Mouse (Mus musculus) heart, postnatal 0 days (tissue): ENCODE results near the gene Evx1.

Source experiments
- CTCF ChIP-seq: IDR thresholded peaks from 2 replicates; pipeline ENCODE4 v1.5.1; 2016; ENCODE audit warnings: antibody characterized with exemption, control low read depth, low read depth
- EP300 ChIP-seq: IDR thresholded peaks from 2 replicates; pipeline ENCODE4 v1.6.1; 2016; ENCODE audit warnings: antibody characterized with exemption, low read depth

GRCm38 (mm10) chr6:52319956-52320690, 6.8 kb downstream of the Evx1 start:
- TF ChIP-seq CTCF (no peak), EP300 (no peak)
